Mouse (Mus musculus) limb, embryonic 15.5 days (tissue): ENCODE data around the gene Mpi. TPM values are rescaled to one million over a fixed set of nuclear protein-coding genes. Genes with fewer than 3 reads are reported as not detected.

Experiments
- ATAC-seq: fragments of 200-750 bp; cut with Nextera tagmentation; 2 replicates; pipeline ENCODE4 v1.8.0; 2017; ENCODE audit warnings: low read depth, moderate TSS enrichment; ENCODE audit not compliant: insufficient number of reproducible peaks, low FRiP score, low TSS enrichment
- H3K27ac ChIP-seq: fragments of 300-500 bp; sonication (generic); 2 replicates; pipeline ENCODE4 v1.5.1; 2015; ENCODE audit warnings: moderate library complexity, mild to moderate bottlenecking, inconsistent platforms
- H3K27me3 ChIP-seq: fragments of 300-500 bp; sonication (generic); 2 replicates; pipeline ENCODE4 v1.6.1; 2015; ENCODE audit warnings: inconsistent platforms
- H3K36me3 ChIP-seq: fragments of 300-500 bp; sonication (generic); 2 replicates; pipeline ENCODE4 v1.6.1; 2015; ENCODE audit warnings: inconsistent platforms
- H3K4me1 ChIP-seq: fragments of 300-500 bp; sonication (generic); 2 replicates; pipeline ENCODE4 v1.6.1; 2015; ENCODE audit warnings: inconsistent platforms
- H3K4me2 ChIP-seq: fragments of 300-500 bp; sonication (generic); 2 replicates; pipeline ENCODE4 v1.6.1; 2015; ENCODE audit warnings: mild to moderate bottlenecking, inconsistent platforms
- H3K4me3 ChIP-seq: fragments of 300-500 bp; sonication (generic); 2 replicates; pipeline ENCODE4 v1.5.1; 2015; ENCODE audit warnings: mild to moderate bottlenecking, inconsistent platforms
- H3K9ac ChIP-seq: fragments of 300-500 bp; sonication (generic); 2 replicates; pipeline ENCODE4 v1.6.1; 2015; ENCODE audit warnings: inconsistent platforms
- H3K9me3 ChIP-seq: fragments of 300-500 bp; sonication (generic); 2 replicates; pipeline ENCODE4 v1.6.1; 2016; ENCODE audit warnings: inconsistent platforms
- WGBS: fragments of 180-500 bp; shearing (Covaris S2); methylation state at CpG from one replicate; pipeline ENCODE4 v1.1.7; 2015; 5-methylcytosine and 5-hydroxymethylcytosine counted together
- polyA plus RNA-seq: library from polyadenylated mRNA; unstranded; fragments of >200 nt; fragmentation: Nextera tagmentation; extraction: Ambion mirVana; gene quantifications from 2 replicates; pipeline ENCODE4 v1.2.1, GENCODE M21; 2015

Mpi gene
- polyA plus RNA-seq: 37.9 and 49.8 TPM in 2 replicates

DNA sequence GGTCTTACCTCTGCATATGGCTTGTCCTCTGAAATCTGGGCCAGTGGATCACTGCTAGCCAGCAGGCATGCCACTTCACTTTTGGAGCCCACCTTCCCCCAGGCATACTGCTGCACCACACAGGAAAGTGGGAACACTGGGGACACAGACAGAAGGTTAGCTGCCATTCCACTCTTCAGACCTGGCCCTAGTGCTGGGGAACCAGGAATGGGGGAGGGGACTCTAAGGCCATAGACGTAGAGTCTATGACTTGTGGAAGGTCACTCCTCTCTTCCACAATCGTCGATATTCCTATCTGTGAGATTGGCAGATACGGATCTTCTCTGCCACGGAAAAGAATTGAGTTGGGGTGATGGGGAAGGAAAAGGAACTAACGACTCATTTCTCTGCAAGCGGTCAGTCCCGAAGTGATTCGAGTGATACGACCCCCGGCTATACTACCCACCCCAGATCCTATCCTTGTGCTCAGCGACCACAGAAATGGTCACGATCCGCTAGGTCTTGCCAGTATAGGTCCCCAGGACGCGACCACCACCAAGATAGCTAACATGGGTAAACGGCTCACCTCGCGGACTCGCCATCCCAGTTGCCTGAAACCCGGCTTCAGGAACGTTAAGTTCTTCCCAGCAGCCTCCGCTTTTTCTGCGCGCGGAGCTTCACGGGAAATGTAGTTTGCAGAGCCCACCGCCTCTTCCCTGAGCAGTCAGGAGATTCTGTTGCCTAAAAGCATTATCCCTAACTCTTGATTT lies at the start of gene Mpi:
TSS of gene Mpi (minus strand) at position 625 of the 749 bp plus-strand sequence.
- Histone ChIP-seq H3K4me2 (peak within 1 kb of the TSS; percentile 68), H3K27ac (no peak within 1 kb of the TSS), H3K27me3 (no peaks in the 10 kb centered on the region), H3K4me3 (peak within 1 kb of the TSS; percentile 58), H3K9me3 (no peaks in the 10 kb centered on the region), H3K9ac (peak within 1 kb of the TSS; percentile 47), H3K4me1 (peaks cover 7% of the 10 kb centered on the region), H3K36me3 (peaks cover 30% of the 10 kb centered on the region)
- ATAC-seq: no peak
- WGBS: 2% methylated on average over 28 of the region's 28 CpGs

DNA sequence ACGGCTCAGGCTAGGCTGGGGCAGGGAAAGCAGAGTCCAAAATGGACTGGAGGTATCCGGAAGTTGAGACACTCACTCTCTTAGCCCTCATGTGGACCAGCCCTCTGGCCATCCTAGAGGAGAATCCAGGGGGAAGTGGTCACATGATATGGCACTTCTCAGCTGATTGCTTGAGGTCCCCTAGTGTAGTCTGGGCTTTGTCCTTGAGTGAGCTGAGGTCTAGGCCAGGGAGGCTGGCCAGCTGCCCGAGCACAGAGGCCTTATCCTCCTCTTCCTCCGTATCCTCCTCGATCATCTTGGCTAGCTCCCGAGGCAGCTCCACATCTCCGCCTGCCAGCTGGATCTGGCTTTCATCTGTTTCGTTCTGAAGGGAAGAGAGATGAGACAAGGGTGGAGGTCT lies 49.5 kb upstream of the Mpi start:
- Histone ChIP-seq H3K4me1 (peaks cover 22% of the 10 kb centered on the region), H3K27me3 (peaks cover 22% of the 10 kb centered on the region)
- WGBS: 52% methylated on average over 8 of the region's 8 CpGs

DNA sequence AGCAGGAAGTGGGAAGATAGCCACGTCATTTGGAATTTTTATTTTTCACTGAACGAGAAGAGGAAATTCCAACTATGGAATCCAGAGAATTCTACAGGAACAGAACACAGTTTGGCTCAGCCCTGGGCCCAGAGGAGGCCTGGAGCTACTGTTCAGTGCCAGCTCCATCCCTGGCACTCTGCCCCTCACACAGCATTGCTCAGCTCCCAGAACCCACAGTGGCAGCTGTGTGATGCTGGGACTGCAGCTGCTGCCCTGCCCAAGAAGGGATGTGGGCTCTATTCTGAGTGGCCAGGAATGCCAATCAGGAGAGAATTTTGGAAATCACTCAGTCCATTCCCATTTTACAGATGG lies 48.8 kb upstream of the Mpi start:
- Histone ChIP-seq H3K36me3 (peaks cover 3% of the 10 kb centered on the region), H3K9me3 (no peaks in the 10 kb centered on the region), H3K27ac (no peak overlapping the region), H3K9ac (no peak overlapping the region), H3K4me1 (peaks cover 22% of the 10 kb centered on the region), H3K4me2 (no peak overlapping the region), H3K27me3 (peaks cover 14% of the 10 kb centered on the region), H3K4me3 (no peak overlapping the region)
- ATAC-seq: no peak
- WGBS: 21% methylated on average over 2 of the region's 2 CpGs

More for the DNA sequence above, 49.5 kb upstream of the Mpi start:
- Histone ChIP-seq H3K27ac (no peak overlapping the region), H3K9me3 (no peaks in the 10 kb centered on the region), H3K4me3 (no peak overlapping the region), H3K4me2 (no peak overlapping the region), H3K36me3 (no peaks in the 10 kb centered on the region), H3K9ac (no peak overlapping the region)
- ATAC-seq: no peak

DNA sequence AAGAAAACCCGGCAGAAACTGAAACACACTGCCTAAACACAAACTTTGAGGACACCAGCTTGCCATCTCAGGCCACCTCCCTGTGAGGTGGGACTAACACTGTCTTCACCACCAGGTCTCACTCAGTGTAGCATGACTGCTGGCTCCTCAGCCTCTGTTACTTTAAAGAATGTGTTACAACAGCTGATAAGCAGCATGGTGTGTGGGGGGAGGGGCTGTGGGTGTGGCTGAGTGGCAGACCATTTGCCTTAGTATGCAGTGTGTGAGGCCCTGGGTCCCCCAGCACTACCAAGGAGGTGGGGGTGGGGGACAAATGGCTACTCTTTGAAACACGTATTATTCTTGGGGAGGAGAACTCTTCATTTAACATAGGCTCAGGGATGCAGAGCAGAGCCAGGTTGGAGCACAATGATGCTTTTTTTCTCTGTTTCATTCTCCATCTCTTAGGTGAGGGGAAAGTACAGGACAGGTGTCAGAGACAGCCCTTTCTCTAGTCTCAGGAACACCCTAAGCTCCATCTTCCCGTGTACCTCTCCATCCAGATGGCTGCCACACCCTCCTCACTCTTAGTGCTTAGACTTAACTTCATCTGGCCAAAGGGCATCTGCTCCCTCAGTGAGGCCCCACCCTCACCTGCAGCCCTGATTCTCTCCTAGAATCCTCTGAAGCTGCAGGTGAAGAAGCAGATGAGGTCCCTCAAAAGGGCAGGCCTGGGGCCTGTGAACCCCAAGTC lies 48.2 kb upstream of the Mpi start:
- no peak overlapping the region for H3K27ac ChIP-seq
- H3K9me3 ChIP-seq: no peaks in the 10 kb centered on the region
- peak; percentile 43; the same call in 1 of the 2 replicates for ATAC-seq
- peaks cover 17% of the 10 kb centered on the region for H3K4me1 ChIP-seq
- no peak overlapping the region for H3K9ac ChIP-seq
- H3K27me3 ChIP-seq: peaks cover 9% of the 10 kb centered on the region
- 7% methylated on average over 3 of the region's 3 CpGs for WGBS
- no peak overlapping the region for H3K4me2 ChIP-seq
- H3K4me3 ChIP-seq: no peak overlapping the region
- peaks cover 7% of the 10 kb centered on the region for H3K36me3 ChIP-seq

DNA sequence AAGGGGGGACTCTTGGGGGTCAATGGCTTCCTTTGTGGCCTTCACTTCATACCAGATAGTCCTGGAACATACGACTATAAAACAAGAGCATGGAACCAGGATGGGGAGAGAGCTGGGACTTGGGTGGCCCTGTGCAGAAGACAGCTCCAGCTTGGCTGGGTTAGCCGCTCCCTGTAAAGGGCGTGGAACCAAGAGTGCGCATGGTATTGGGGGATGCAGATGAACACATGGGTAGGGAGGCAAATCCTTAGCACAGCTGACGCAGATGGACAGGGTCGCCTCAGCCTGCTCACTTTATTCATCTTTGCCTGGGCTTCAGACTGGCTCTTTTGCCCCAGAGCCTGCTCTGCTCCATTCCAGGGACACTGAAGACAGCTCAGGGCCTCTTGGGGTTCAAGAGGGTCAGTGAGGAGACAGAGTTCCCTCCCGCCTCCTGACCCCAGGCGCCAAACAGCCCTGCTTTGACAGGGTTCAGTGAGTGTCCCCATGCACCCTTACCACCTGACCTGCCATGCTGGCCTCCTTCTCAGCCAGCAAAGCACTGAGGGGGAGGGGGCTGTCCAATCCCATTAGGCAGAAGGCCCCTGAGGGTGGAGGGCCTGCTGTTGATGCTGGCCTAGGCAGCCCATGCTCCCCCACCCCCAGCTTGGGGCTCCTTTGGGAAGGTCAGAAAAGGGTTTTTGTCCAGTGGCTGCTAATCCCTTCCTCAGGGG lies 46.4 kb upstream of the Mpi start:
- H3K27ac ChIP-seq: no peak overlapping the region
- H3K27me3 ChIP-seq: no peaks in the 10 kb centered on the region
- no peak for ATAC-seq
- no peaks in the 10 kb centered on the region for H3K9me3 ChIP-seq
- no peak overlapping the region for H3K4me3 ChIP-seq
- peaks cover 23% of the 10 kb centered on the region for H3K36me3 ChIP-seq
- WGBS: 51% methylated on average over 8 of the region's 8 CpGs
- peaks cover 17% of the 10 kb centered on the region for H3K4me1 ChIP-seq
- H3K9ac ChIP-seq: no peak overlapping the region
- no peak overlapping the region for H3K4me2 ChIP-seq

DNA sequence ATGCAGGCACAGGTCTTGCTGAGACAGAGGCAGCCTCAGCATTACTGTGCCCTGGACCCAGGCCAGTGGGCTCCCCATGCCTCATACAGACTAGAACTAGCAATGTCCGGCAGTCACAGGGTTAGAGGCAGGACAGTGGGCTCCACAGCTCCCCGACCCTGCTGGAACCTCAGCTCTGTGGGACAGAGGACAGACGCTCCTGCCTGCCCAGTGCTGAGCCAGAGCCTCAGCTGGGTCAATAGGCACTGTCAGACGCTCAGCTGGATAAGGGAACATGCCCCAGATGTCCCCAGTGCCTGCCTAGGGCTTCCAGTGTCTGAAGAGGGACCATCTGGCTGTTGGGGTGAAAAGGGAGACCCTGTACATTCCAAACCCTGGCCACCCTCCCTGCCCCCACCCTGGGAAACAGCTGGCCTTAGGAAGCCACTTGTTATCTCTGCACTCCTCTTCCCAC lies 45.4 kb upstream of the Mpi start:
- no peaks in the 10 kb centered on the region for H3K27me3 ChIP-seq
- H3K36me3 ChIP-seq: peaks cover 33% of the 10 kb centered on the region
- 28% methylated on average over 4 of the region's 4 CpGs for WGBS
- H3K9me3 ChIP-seq: no peaks in the 10 kb centered on the region
- H3K4me1 ChIP-seq: peaks cover 17% of the 10 kb centered on the region
- ATAC-seq: no peak
- no peak overlapping the region for H3K4me2 ChIP-seq
- H3K9ac ChIP-seq: no peak overlapping the region
- no peak overlapping the region for H3K4me3 ChIP-seq
- no peak overlapping the region for H3K27ac ChIP-seq

DNA sequence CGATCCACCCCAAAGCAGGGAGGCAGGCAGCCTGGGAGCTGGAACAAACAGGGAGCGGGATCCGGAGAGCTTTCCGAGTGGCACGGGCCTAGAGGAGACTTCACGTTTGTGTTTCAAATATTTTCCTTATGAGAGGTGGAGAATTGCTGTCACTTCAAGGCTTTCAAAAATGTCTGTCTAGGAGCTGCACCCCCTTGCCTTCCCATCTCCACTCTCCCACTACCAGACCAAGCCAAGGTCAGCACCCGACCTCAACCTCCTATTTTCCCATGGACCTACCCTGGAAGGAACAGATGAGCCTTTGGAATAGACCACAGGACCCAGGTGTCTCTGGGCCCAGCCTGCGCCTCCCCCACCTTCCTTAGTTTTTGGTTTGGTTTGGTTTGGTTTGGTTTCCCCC lies 44.7 kb upstream of the Mpi start:
- H3K9me3 ChIP-seq: no peaks in the 10 kb centered on the region
- peaks cover 17% of the 10 kb centered on the region for H3K4me1 ChIP-seq
- WGBS: 83% methylated on average over 8 of the region's 8 CpGs
- no peak overlapping the region for H3K4me3 ChIP-seq
- no peak overlapping the region for H3K27ac ChIP-seq
- ATAC-seq: no peak
- no peaks in the 10 kb centered on the region for H3K27me3 ChIP-seq
- peaks cover 40% of the 10 kb centered on the region for H3K36me3 ChIP-seq
- no peak overlapping the region for H3K4me2 ChIP-seq
- H3K9ac ChIP-seq: no peak overlapping the region

DNA sequence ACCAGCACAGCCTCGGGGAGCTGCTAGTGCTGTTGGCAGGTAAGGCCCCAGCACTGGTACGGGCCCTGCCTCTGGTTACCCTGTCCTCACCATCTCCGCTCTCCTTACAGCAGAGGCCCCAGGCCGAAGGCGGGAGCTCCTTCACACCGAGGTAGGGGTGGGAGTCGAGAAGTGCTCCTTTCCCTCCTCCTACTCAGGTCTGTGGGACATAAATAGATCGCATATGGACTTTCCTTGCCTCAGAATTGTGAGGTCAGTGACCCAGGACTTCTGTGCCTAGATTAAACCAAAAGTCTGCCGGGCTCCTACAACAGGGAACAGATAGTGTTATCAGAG lies 41.6 kb upstream of the Mpi start:
- Histone ChIP-seq H3K9ac (no peak overlapping the region), H3K4me1 (peaks cover 21% of the 10 kb centered on the region), H3K4me3 (no peak overlapping the region), H3K36me3 (peaks cover 46% of the 10 kb centered on the region), H3K27ac (no peak overlapping the region), H3K27me3 (no peaks in the 10 kb centered on the region), H3K9me3 (no peaks in the 10 kb centered on the region), H3K4me2 (no peak overlapping the region)
- 78% methylated on average over 9 of the region's 9 CpGs for WGBS
- no peak for ATAC-seq

DNA sequence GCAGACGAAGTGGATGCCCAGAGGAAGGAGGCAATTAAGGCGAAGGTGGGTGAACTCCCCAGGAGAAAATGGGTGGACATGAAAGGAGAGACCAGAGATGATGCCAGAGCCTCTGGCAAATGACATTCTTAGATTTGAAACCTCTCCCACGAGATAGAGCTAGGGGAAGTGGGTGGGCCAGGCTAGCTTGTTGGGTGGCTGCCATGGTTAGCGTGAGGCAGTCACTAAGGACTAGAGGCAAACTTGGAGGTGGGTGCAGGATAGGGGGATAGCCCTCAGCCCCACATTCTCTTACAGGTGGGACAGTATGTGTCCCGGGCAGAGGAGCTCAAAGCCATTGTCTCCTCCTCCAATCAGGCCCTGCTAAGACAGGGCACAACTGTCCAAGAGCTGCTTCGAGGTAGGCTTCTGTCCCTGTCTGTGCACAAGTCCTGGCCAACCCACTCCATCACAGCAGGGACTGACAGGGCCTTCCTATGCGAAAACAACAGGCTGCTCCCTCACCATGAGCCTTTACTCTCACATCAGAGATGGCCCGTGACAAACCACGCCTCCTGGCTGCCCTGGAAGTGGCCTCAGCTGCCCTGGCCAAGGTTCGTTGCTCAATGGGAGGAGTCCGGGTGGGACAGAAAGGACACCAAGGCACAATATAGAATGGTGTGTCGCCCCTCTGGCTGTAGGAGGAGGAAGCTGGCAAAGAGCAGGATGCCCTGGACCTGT lies 41.1 kb upstream of the Mpi start:
- Histone ChIP-seq H3K4me2 (no peak overlapping the region), H3K4me3 (no peak overlapping the region), H3K36me3 (peaks cover 46% of the 10 kb centered on the region), H3K9ac (no peak overlapping the region), H3K27me3 (no peaks in the 10 kb centered on the region), H3K9me3 (no peaks in the 10 kb centered on the region), H3K4me1 (peaks cover 24% of the 10 kb centered on the region), H3K27ac (no peak overlapping the region)
- 56% methylated on average over 12 of the region's 12 CpGs for WGBS
- ATAC-seq: no peak

DNA sequence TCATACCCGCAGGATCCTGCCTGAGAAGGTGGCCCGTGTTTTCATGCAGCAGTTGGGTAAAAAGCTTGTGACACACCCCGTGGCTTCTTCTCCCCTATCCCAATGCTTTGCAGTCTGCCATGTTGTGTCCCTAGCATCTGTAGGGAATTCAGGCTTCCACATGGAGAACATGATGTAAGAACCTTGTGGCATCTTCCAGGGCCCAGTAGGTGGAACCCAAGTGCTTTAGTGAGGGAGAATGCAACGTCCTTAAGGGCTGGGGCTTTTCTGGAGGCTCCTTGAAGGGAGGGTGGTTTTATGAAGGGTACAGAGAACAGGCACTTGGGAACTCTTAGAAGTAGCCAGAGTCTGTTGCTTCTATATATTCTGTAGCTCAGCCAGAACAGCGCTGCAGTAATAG lies 38.2 kb upstream of the Mpi start:
- Histone ChIP-seq H3K36me3 (peaks cover 54% of the 10 kb centered on the region), H3K4me2 (peak overlapping the region; percentile 89; the same call in 1 of the 2 replicates), H3K9ac (no peak overlapping the region), H3K9me3 (no peaks in the 10 kb centered on the region), H3K4me1 (peaks cover 25% of the 10 kb centered on the region), H3K4me3 (peak overlapping the region; percentile 80; the same call in 1 of the 2 replicates), H3K27me3 (no peaks in the 10 kb centered on the region), H3K27ac (no peak overlapping the region)
- ATAC-seq: no peak
- 32% methylated on average over 5 of the region's 5 CpGs for WGBS

DNA sequence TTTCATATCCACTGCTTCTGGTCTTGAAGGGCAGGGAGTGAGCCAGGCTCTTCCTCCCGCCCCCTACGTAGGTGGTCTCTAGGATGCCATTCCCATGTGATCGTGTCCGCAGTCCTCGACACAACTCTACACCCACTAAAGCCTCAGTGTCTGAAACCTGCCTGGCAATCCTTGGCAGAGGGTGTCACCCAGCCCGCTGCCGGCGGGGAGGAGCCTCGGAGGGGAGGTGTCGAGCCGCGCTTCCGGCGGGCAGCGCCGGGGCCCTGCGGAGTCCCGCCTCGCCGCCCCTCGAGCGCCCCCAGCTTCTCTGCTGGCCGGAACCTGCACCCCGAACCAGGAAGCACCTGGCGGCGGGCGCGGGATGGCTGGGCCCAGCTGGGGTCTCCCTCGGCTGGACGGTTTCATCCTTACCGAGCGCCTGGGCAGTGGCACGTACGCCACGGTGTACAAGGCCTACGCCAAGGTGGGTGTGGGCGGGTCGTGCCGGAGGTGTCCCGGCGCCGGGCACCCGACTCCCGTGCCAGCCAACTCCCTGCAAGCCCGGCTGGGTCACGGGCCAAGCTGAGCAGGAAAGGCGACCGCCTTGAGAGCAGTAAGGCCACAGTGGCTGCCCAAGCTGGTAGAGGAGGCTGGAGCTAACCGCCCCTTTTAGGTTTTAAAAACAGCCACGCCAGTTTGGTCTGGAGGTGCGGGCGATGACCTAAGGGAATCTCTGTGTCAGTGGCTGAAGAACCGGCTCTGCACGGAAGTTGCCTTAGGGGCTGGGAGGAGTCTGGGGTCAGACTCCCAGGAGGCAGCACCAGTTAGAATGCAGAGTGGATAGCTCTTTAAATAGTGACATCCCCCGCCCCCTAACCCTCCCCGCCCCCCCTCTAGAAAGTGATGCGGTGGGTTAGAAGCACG lies 36.9 kb upstream of the Mpi start, which contains the start of gene Ulk3:
TSS of gene Ulk3 (plus strand) at position 229 of the 903 bp plus-strand sequence.
- ATAC-seq: peak; percentile 76
- Histone ChIP-seq H3K27me3 (no peaks in the 10 kb centered on the region), H3K27ac (peak within 1 kb of the TSS; percentile 91), H3K4me1 (peaks cover 25% of the 10 kb centered on the region), H3K4me2 (peak within 1 kb of the TSS; percentile 89), H3K4me3 (peak within 1 kb of the TSS; percentile 80), H3K9ac (peak within 1 kb of the TSS; percentile 64), H3K9me3 (no peaks in the 10 kb centered on the region), H3K36me3 (peaks cover 50% of the 10 kb centered on the region)
- under 1% methylated on average over 58 of the region's 58 CpGs for WGBS
